Mouse (Mus musculus): Measurements from ENCODE around the gene Ndel1.

- TF ChIP-seq POLR2A (IDR thresholded peaks at IDR 0.05; ENCODE audit: insufficient read depth, low read depth, low read length) (no peak), CTCF (IDR thresholded peaks at IDR 0.05; ENCODE audit: insufficient read depth, low read depth, low read length) (no peak)
Measured at GRCm38 (mm10) chr11:68897838-68898237, 26.2 kb upstream of the Ndel1 start.
